Mouse (Mus musculus) olfactory bulb, adult 2 months (tissue): ENCODE results near the gene Tbxas1. TPM values are rescaled to one million over a fixed set of nuclear protein-coding genes. Genes with fewer than 3 reads are reported as not detected.

ENCODE experiments used
- H3K27ac ChIP-seq: fragments of 200-500 bp; 2 replicates; pipeline ENCODE4 v1.5.1; 2012; ENCODE audit warnings: low read depth, low read length; ENCODE audit not compliant: insufficient read depth
- H3K4me1 ChIP-seq: fragments of 200-500 bp; 2 replicates; pipeline ENCODE4 v1.6.1; 2012; ENCODE audit warnings: low read length; ENCODE audit not compliant: control insufficient read depth, insufficient read depth
- H3K4me3 ChIP-seq: fragments of 200-500 bp; 2 replicates; pipeline ENCODE4 v1.5.1; 2012; ENCODE audit warnings: mild to moderate bottlenecking, low read depth, low read length, moderate library complexity; ENCODE audit not compliant: insufficient read depth
- CTCF ChIP-seq: fragments of 200-500 bp; IDR thresholded peaks from 2 replicates; pipeline ENCODE4 v1.5.1; 2012; ENCODE audit warnings: low read depth, mild to moderate bottlenecking, low read length, moderate library complexity; ENCODE audit not compliant: insufficient read depth
- POLR2A ChIP-seq: fragments of 200-500 bp; IDR thresholded peaks from 2 replicates; pipeline ENCODE4 v1.6.1; 2012; ENCODE audit warnings: mild to moderate bottlenecking, low read depth, low read length, moderate library complexity; ENCODE audit not compliant: insufficient read depth
- WGBS: fragments of 180-500 bp; shearing (Covaris S2); methylation state at CpG from one replicate; pipeline ENCODE4 v1.1.7; 2018; 5-methylcytosine and 5-hydroxymethylcytosine counted together
- polyA plus RNA-seq: library from polyadenylated mRNA; stranded (reverse); fragments of >200 nt; gene quantifications from 2 replicates; pipeline ENCODE4 v1.2.4, GENCODE M21; 2012; ENCODE audit warnings: low replicate concordance; ENCODE audit not compliant: missing spikeins, insufficient read depth, insufficient read length

The Tbxas1 gene
- polyA plus RNA-seq, 1 experiment = not detected

- WGBS = 86% methylated on average over 2 of the region's 2 CpGs
- Histone ChIP-seq H3K27ac (no peak overlapping the region), H3K4me3 (no peak overlapping the region), H3K4me1 (no peaks in the 10 kb centered on the region)
- TF ChIP-seq POLR2A (no peak), CTCF (no peak)
Measured at GRCm38 (mm10) chr6:38936009-38936408, 60.8 kb downstream of the Tbxas1 start.

DNA sequence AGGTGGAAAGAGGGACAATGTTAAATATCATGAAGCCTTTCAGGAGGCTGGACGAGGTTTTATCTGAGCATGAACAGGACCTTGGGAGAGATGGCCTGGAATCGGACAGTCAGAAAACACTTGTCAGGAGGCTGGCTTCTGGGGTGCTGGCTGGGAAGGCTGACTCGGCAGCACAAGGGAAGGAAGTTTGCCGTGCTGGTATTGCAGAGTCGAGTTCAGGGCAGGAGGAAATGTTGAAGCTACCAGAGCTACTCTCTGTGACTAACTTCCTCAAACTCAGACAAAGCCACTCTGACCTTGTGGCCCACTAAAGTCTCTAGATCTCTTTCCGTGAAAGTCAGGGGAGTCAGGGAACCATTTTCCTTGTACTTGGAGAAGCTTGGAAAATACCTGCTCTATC, 63.2 kb downstream of the Tbxas1 start:
- 88% methylated on average over 6 of the region's 6 CpGs for WGBS
- Histone ChIP-seq H3K4me3 (no peak overlapping the region), H3K27ac (no peak overlapping the region), H3K4me1 (no peaks in the 10 kb centered on the region)
- no peak for TF ChIP-seq POLR2A
- no peak for TF ChIP-seq CTCF

- Histone ChIP-seq H3K4me1 (no peaks in the 10 kb centered on the region), H3K4me3 (no peak overlapping the region), H3K27ac (no peak overlapping the region)
- WGBS = 92% methylated on average over 4 of the region's 4 CpGs
- no peak for TF ChIP-seq POLR2A
- no peak for TF ChIP-seq CTCF
Measured at GRCm38 (mm10) chr6:38939096-38939495, 63.9 kb downstream of the Tbxas1 start.

- no peak overlapping the region for H3K27ac ChIP-seq
- WGBS = 100% methylated on average over 1 of the region's 1 CpGs
- no peak overlapping the region for H3K4me3 ChIP-seq
- no peaks in the 10 kb centered on the region for H3K4me1 ChIP-seq
- no peak for TF ChIP-seq CTCF
- TF ChIP-seq POLR2A = no peak
Measured at GRCm38 (mm10) chr6:38941016-38941415, 65.8 kb downstream of the Tbxas1 start.

DNA sequence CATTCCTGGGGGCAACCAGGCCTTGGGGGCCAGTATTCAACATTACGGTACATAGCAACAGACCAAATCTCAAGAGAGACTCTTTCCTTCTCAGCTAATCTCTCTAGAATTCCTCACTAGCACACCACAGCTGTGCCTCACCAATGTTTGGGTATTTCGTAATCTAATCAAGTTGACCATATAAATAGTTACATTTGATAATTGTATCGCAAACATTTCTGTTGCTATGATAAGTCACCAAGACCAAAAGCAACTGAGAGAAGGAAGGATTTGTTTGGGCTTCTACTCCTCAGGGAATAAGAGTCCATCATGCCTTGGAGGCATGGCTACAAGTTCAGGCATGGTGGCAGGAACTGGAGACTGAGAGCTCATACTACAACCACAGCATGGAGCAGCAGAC, 67.6 kb downstream of the Tbxas1 start:
- 95% methylated on average over 3 of the region's 3 CpGs for WGBS
- Histone ChIP-seq H3K4me1 (no peaks in the 10 kb centered on the region), H3K4me3 (no peak overlapping the region), H3K27ac (no peak overlapping the region)
- TF ChIP-seq POLR2A (no peak), CTCF (no peak)

DNA sequence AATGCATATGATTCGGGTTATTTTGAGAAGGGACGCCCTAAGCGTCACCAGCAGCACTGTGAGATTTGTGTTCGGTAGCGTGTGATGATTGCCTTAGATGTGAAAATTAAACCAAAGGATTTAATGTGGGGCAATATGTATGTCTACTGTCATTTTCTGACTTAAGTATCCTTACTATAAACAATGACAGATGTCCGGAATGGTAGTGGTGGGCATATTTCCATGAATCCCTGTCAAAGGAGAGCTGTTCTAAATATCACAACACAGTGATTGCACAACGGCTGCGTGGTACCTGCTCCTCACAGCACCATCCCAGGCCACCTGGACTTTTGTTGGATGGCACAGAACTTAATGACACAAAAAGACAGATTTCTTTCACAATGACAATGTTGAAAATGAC, 69.2 kb downstream of the Tbxas1 start:
- Histone ChIP-seq H3K4me3 (no peak overlapping the region), H3K4me1 (no peaks in the 10 kb centered on the region), H3K27ac (no peak overlapping the region)
- WGBS = 92% methylated on average over 8 of the region's 8 CpGs
- TF ChIP-seq CTCF (no peak), POLR2A (no peak)

DNA sequence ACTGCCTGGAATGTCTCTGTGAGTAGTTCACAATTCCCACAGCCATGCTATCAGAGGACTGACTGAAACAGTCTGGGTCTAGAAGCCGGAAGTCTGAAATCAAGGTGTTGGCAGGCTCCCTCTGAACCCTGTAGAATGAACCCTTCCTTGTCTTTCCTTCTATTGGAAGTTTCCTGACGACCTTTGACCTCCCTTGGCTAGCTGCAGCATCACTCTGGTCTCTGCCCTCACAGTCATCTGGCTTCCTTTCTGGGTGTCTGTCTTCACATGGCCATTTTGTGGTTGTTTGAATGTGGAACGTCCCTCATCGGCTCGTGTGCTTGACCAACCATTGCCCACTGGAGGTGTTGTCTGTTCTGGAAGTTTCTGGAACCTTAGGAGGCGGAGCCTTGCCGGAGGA, 69.6 kb downstream of the Tbxas1 start:
- H3K4me3 ChIP-seq = no peak overlapping the region
- H3K27ac ChIP-seq = no peak overlapping the region
- no peak for TF ChIP-seq CTCF
- no peak for TF ChIP-seq POLR2A
- WGBS = 92% methylated on average over 7 of the region's 7 CpGs
- H3K4me1 ChIP-seq = no peaks in the 10 kb centered on the region

GRCm38 (mm10) chr6:38945681-38946080, 70.5 kb downstream of the Tbxas1 start:
- TF ChIP-seq CTCF (no peak), POLR2A (no peak)
- 45% methylated on average over 3 of the region's 3 CpGs for WGBS
- Histone ChIP-seq H3K4me3 (no peak overlapping the region), H3K4me1 (no peaks in the 10 kb centered on the region), H3K27ac (no peak overlapping the region)

- H3K4me1 ChIP-seq = no peaks in the 10 kb centered on the region
- no peak overlapping the region for H3K27ac ChIP-seq
- TF ChIP-seq POLR2A (no peak), CTCF (no peak)
- 80% methylated on average over 4 of the region's 4 CpGs for WGBS
- no peak overlapping the region for H3K4me3 ChIP-seq
Measured at GRCm38 (mm10) chr6:38947282-38947681, 72.1 kb downstream of the Tbxas1 start.

- WGBS = 82% methylated on average over 5 of the region's 5 CpGs
- H3K4me1 ChIP-seq = no peaks in the 10 kb centered on the region
Measured at GRCm38 (mm10) chr6:38949683-38950161, 74.5 kb downstream of the Tbxas1 start.

GRCm38 (mm10) chr6:38950341-38950740, 75.1 kb downstream of the Tbxas1 start:
- whole genome bisulfite sequencing = 72% methylated on average over 4 of the region's 4 CpGs
- no peak for TF ChIP-seq POLR2A
- TF ChIP-seq CTCF = no peak
- Histone ChIP-seq H3K4me3 (no peak overlapping the region), H3K4me1 (no peaks in the 10 kb centered on the region), H3K27ac (no peak overlapping the region)

More at GRCm38 (mm10) chr6:38949683-38950161, 74.5 kb downstream of the Tbxas1 start:
- Histone ChIP-seq H3K4me3 (no peak overlapping the region), H3K27ac (no peak overlapping the region)
- TF ChIP-seq CTCF (no peak), POLR2A (no peak)
